Mouse (Mus musculus) embryo, embryonic 9.5 days (tissue): ENCODE results near the gene Olfr1375.
"Not testable (repeated sequence)": the region's sequence is repeated elsewhere in the genome, so short reads cannot be mapped to it uniquely, and the experiment has no call there.

Source experiments
- DNase-seq: peaks from one replicate; pipeline ENCODE4 v3.0.0-alpha.2; 2017; ENCODE audit errors: extremely low spot score

Olfr1375 gene

GRCm38 (mm10) chr11:51047809-51048208 lies at the start of gene Olfr1375:
Olfr1375 (plus strand) TSS chr11:51048109.
- DNase-seq, result not testable (repeated sequence)

DNA sequence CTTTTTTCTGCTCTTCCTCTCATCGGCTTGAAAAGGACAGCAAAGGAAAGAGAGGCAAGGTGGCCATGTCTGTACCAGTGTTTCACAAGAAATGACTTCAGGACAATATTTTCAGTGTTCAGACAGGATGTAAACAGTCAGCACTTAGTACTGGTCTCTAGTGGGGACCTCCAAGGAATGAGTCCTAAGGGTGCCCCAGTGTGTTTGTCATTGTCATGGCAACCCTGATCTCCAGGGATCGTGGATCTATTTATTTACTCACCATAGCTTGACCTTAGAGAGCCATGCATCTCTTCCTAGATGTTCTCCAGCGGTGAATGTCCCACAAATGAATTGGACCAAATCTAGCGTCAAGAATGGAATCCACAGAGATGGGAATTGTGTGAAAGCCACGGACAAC lies 44.6 kb upstream of the Olfr1375 start, which contains the start of gene Olfr51:
TSS of gene Olfr51 (plus strand) at position 301 of the 400 bp plus-strand sequence.
- no peak for DNase-seq

DNA sequence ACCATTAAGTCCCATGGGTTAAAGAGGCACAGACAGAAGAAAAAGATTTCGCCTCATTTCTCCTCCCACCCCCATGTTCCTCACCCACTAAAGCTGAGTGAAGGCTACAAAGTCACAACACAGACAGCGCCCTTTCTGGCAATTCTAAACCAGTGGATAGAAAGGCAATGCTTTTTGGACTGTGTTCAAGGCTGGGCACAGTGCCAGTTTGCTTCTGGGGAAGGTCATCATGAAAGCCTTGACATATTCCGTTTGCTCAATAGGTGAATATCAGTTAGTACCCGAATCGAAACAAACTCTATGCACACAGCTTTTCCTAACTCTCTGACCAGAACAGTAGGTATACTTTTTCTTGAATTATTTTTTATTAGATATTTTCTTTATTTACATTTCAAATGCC lies 36.1 kb upstream of the Olfr1375 start:
- no peak for DNase-seq

GRCm38 (mm10) chr11:51013936-51014335 lies 34.0 kb upstream of the Olfr1375 start, which contains the start of gene Olfr54:
Olfr54 (plus strand) TSS chr11:51014236.
- DNase-seq, result no peak

- no peak for DNase-seq
Observed at GRCm38 (mm10) chr11:51016341-51016740, 31.6 kb upstream of the Olfr1375 start.

DNA sequence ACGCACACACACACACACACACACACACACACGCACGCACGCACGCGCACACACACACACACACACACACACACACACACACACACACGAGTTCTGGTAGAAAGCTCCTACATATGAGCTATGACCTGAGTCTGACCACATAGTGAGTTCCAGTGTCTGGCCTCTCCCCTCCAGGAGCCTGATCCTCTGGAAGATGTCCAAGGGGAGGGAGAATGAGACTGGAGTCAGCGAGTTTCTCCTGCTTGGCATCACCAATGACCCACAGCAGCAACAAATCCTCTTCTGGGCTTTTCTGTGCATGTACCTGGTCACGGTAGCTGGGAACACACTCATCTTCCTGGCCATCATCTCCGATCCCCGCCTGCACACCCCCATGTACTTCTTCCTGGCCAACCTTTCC lies 21.1 kb upstream of the Olfr1375 start:
- not testable (repeated sequence) for DNase-seq

GRCm38 (mm10) chr11:51029381-51029780 lies 18.5 kb upstream of the Olfr1375 start:
- not testable (repeated sequence) for DNase-seq

- no peak for DNase-seq
Observed at GRCm38 (mm10) chr11:51030225-51030624, 17.7 kb upstream of the Olfr1375 start.

DNA sequence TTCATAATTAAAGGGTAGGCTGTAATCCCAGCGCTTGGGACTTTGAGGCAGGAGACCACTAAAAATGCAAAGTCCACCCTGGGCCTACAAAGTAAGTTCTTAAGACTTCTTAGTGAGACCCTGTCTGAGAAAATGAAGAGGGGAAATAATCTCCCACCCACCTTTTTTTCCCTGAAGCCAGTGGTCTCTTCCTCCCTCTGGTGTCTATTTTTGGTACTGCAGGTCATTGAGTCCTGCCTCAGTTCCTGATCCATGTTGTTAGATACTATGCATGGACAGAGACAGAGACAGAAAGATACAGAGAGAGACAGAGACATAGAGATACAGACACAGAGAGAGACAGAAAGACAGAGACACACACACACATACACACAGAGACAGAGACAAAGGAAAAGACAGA lies 15.1 kb upstream of the Olfr1375 start:
- DNase-seq, result peak; percentile 55

DNA sequence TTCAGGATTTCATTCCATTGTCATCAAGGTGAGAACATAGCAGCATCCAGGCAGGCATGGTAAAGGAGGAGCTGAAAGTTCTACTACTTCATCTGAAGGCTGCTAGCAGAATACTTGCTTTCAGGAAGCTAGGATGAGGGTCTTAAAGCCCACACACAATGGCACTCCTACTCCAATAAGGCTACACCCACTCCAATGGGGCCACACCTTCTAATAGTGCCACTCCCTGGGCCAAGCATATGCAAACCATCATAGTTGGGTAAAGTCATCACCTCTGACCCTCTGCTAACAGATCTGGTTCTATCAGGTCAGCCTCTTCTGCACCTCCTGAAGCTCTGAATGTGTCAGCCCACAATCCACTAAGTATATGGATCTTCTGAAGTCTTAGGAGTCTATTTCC lies 13.8 kb upstream of the Olfr1375 start:
- not testable (repeated sequence) for DNase-seq

- no peak for DNase-seq
Observed at GRCm38 (mm10) chr11:51035951-51036350, 12.0 kb upstream of the Olfr1375 start.

DNA sequence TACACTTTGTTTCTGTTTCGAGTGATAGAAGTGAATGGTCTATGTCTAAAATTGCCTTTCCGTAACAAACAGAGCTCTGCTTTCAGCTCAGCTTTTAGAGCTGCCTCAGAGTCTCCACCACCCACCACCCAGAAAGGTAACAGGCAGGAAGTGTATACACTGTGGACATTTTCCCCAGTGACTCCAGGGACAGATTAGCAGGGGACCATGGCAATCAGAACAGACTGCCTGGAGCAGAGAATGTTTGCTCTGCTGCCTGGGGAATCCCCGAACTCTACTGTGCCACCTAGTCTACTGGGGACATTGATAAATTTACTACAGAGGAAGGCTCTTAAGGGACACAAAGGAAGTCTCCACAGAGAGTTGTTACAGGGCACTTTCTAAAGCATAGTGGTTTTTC lies 3.1 kb upstream of the Olfr1375 start:
- DNase-seq, result not testable (repeated sequence)

- no peak for DNase-seq
Observed at GRCm38 (mm10) chr11:51051678-51052077, 3.8 kb downstream of the Olfr1375 start.

- peak; percentile 22 for DNase-seq
Observed at GRCm38 (mm10) chr11:51053230-51053629, 5.3 kb downstream of the Olfr1375 start.

DNA sequence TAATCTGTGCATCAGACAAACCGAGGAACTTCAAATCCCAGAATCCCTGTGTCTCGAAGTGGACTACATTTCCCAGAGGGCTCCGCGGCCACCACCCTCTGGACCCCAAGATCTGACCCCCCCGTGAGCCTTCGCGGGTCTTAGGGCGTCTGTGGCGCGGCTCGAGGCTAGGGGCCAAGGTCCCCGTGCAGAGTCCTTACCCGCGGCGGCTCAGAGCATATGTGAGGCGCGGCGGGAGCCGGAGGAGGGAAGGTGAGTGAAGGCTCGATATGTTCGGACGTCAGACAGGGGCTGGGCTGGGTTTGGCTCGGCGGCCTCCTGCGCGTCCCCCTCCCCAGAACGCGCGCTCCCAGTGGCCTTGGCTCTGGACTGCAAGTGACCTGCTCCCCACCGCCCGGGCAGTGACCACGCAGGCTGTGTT lies 11.3 kb downstream of the Olfr1375 start, which contains the start of gene Zfp354a:
TSS of gene Zfp354a (plus strand) at position 107 of the 421 bp plus-strand sequence.
- DNase-seq, result peak; percentile 91

GRCm38 (mm10) chr11:51059640-51060039 lies 11.7 kb downstream of the Olfr1375 start:
- DNase-seq, result no peak

GRCm38 (mm10) chr11:51060981-51061380 lies 13.1 kb downstream of the Olfr1375 start:
- no peak for DNase-seq

DNA sequence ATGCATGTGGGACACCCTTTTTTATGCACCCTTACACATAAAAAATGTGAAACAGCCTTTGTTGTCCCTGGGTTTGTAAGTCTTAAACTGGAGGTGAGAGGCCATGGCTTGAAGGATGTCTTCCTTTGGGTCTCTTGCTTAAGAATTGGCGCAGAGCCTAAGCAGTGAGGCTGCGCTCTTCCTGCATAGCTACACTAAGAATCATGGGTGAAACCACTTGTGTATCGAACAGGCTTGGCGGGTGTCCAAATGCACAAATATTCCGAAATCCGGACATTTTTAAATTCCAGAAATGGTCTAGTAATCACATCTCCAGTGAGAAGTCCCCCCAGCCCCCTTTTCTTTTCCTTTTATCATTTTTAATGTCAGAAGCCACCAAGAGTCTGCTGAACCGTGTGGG lies 15.4 kb downstream of the Olfr1375 start:
- no peak for DNase-seq

DNA sequence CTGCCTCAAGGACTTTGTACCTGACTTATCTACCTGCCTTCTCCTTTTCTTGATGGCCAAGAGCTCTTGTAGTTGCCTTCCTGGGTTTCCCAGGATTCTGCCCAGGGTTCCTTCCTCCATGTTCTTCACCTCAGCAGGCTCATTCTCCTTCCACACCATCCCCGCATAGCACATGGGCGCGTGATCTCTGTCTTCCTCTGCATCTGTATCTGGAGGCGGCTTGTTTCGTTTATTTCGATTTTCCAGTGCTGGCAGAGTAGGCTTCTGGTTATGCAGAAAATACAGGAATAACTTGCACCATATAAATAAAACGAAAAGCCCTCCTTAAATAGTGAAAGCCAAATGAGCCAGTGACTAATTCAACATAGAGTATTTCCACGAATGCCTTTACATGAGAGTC lies 15.9 kb downstream of the Olfr1375 start:
- no peak for DNase-seq

GRCm38 (mm10) chr11:51084527-51084926 lies 36.6 kb downstream of the Olfr1375 start:
- DNase-seq, result no peak

- no peak for DNase-seq
Observed at GRCm38 (mm10) chr11:51085269-51085668, 37.4 kb downstream of the Olfr1375 start.
